Mouse (Mus musculus): ENCODE data around the gene Ptprb.

The Ptprb gene

GRCm38 (mm10) chr10:116422551-116422950, 147.2 kb downstream of the Ptprb start:
- DNase-seq (ENCODE audit: low spot score in 2 of 2), result no peak

GRCm38 (mm10) chr10:116424921-116425320, 149.6 kb downstream of the Ptprb start:
- DNase-seq (ENCODE audit: low spot score in 2 of 2), result no peak

GRCm38 (mm10) chr10:116426176-116426575, 150.9 kb downstream of the Ptprb start:
- no peak for DNase-seq (ENCODE audit: low spot score in 2 of 2)

- no peak for DNase-seq (ENCODE audit: low spot score in 2 of 2)
Measured at GRCm38 (mm10) chr10:116428026-116428780, 152.9 kb downstream of the Ptprb start.

- no peak for DNase-seq (ENCODE audit: low spot score in 2 of 2)
Measured at GRCm38 (mm10) chr10:116432421-116432820, 157.1 kb downstream of the Ptprb start.

GRCm38 (mm10) chr10:116435455-116435854, 160.1 kb downstream of the Ptprb start:
- DNase-seq (ENCODE audit: low spot score in 2 of 2), result no peak

Measured in spleen, postnatal 10 days (tissue).